Mouse (Mus musculus) Patski (cell line): Measurements from ENCODE around the gene Cdkl3. TPM values are rescaled to one million over a fixed set of nuclear protein-coding genes. Genes with fewer than 3 reads are reported as not detected.

Experiments
- ATAC-seq: fragments of 100-300 bp; one replicate; pipeline ENCODE4 v1.8.0; 2021
- CTCF ChIA-PET: fragments of 350-600 bp; sonication (Branson Sonifier 250); formaldehyde crosslinking; loops from one replicate; lab custom pipeline; 2022; ENCODE audit warnings: inconsistent platforms; lab: Charles Lee
- POLR2A ChIA-PET: fragments of 350-600 bp; sonication (Branson Sonifier 250); formaldehyde crosslinking; loops from one replicate; lab custom pipeline; 2022; ENCODE audit warnings: antibody characterized with exemption, inconsistent platforms; lab: Charles Lee
- DNase-seq: peaks from one replicate; pipeline ENCODE4 v3.0.0-alpha.2; 2011; ENCODE audit warnings: low read depth, low spot score
- H3K27me3 ChIP-seq: fragments of 371-371 bp; one replicate; pipeline ENCODE4 v1.5.1; 2021
- CTCF ChIP-seq: fragments of 100-300 bp; IDR thresholded peaks from one replicate; pipeline ENCODE4 v1.5.1; 2021
- in situ Hi-C: fragments of 300-500 bp; cut with MboI; formaldehyde crosslinking; loops from 3 replicates; pipeline ENCODE4 v1.11.1; 2018; ENCODE audit warnings: low pct_unique_long_range_greater_than_20kb, mixed read lengths
- polyA plus RNA-seq: library from polyadenylated mRNA; unstranded; gene quantifications from one replicate; pipeline ENCODE4 v1.2.3, GENCODE M21; 2021

Cdkl3 gene
- polyA plus RNA-seq, 1 experiment from 2014 or later, result 6.3 TPM

GRCm38 (mm10) chr11:52129171-52129570, 125.2 kb downstream of the Cdkl3 start:
- no peaks in the 10 kb centered on the region for H3K27me3 ChIP-seq
- no peak for ATAC-seq
- ChIA-PET POLR2A (interaction anchor here (0.6 kb wide), 1 partner anchor 194 kb away, joined by 3 read pairs; no protein-coding TSS in a partner anchor), CTCF (interaction anchor here (0.9 to 1.5 kb wide), 5 partner anchors 20 to 311 kb away, joined by 3 to 4 read pairs (median 4); no protein-coding TSS in a partner anchor)
- no peak for DNase-seq
- peak; percentile 36 for TF ChIP-seq CTCF
- in situ Hi-C loops, result no loop called here

GRCm38 (mm10) chr11:52129621-52130450, 125.8 kb downstream of the Cdkl3 start:
- DNase-seq, result no peak
- POLR2A ChIA-PET, result interaction anchor here (0.6 kb wide), 1 partner anchor 195 kb away, joined by 3 read pairs; no protein-coding TSS in a partner anchor

GRCm38 (mm10) chr11:52130451-52131068, 126.5 kb downstream of the Cdkl3 start:
- TF ChIP-seq CTCF, result peak; percentile 44
- ATAC-seq (no peak), DNase-seq (no peak)
- H3K27me3 ChIP-seq, result no peaks in the 10 kb centered on the region
- in situ Hi-C loops, result no loop called here
- ChIA-PET CTCF (interaction anchor here (1.4 to 1.5 kb wide), 2 partner anchors 12 to 21 kb away, joined by 3 read pairs; no protein-coding TSS in a partner anchor), POLR2A (no interaction called here)

More at GRCm38 (mm10) chr11:52129621-52130450, 125.8 kb downstream of the Cdkl3 start:
- peak; percentile 61 for ATAC-seq
- in situ Hi-C loops, result no loop called here
- TF ChIP-seq CTCF, result no peak
- no peaks in the 10 kb centered on the region for H3K27me3 ChIP-seq
- CTCF ChIA-PET, result interaction anchor here (0.9 to 1.5 kb wide), 5 partner anchors 21 to 312 kb away, joined by 3 to 4 read pairs (median 4); no protein-coding TSS in a partner anchor

Other genes starting within 250 kb of the Cdkl3 start
- gene Sec24a, start 240.6 kb upstream of the Cdkl3 start, polyA plus RNA-seq, result 18.8 TPM
- gene Sar1b, start 240.5 kb upstream of the Cdkl3 start, polyA plus RNA-seq, result 91.0 TPM
- 31.6 TPM for gene Jade2, start 146.6 kb upstream of the Cdkl3 start, polyA plus RNA-seq
- gene Cdkn2aipnl, start 36.6 kb upstream of the Cdkl3 start, polyA plus RNA-seq, result 32.2 TPM
- gene Ube2b, start 3.5 kb upstream of the Cdkl3 start, polyA plus RNA-seq, result 227 TPM
- 78.7 TPM for gene Ppp2ca, start 94.5 kb downstream of the Cdkl3 start, polyA plus RNA-seq
- not detected for gene Olfr1373, start 141.3 kb downstream of the Cdkl3 start, polyA plus RNA-seq
- gene Olfr1371, start 209.8 kb downstream of the Cdkl3 start, polyA plus RNA-seq, result not detected
- 485 TPM for gene Skp1a, start 227.8 kb downstream of the Cdkl3 start, polyA plus RNA-seq